Mouse (Mus musculus) kidney, embryonic 15.5 days (tissue): Measurements from ENCODE around the gene Pygb. TPM values are rescaled to one million over a fixed set of nuclear protein-coding genes. Genes with fewer than 3 reads are reported as not detected.

Source experiments
- ATAC-seq: fragments of 200-750 bp; cut with Nextera tagmentation; replicated peaks from 2 replicates; pipeline ENCODE4 v1.8.0; 2017; ENCODE audit warnings: moderate TSS enrichment; ENCODE audit not compliant: low FRiP score
- H3K27ac ChIP-seq: fragments of 300-500 bp; sonication (generic); 2 replicates; pipeline ENCODE4 v1.5.1; 2015; ENCODE audit warnings: mild to moderate bottlenecking, inconsistent platforms
- H3K27me3 ChIP-seq: fragments of 300-500 bp; sonication (generic); 2 replicates; pipeline ENCODE4 v1.6.1; 2015; ENCODE audit warnings: inconsistent platforms
- H3K36me3 ChIP-seq: fragments of 300-500 bp; sonication (generic); 2 replicates; pipeline ENCODE4 v1.6.1; 2015; ENCODE audit warnings: inconsistent platforms
- H3K4me1 ChIP-seq: fragments of 300-500 bp; sonication (generic); 2 replicates; pipeline ENCODE4 v1.6.1; 2015; ENCODE audit warnings: inconsistent platforms
- H3K4me2 ChIP-seq: fragments of 300-500 bp; sonication (generic); 2 replicates; pipeline ENCODE4 v1.6.1; 2015; ENCODE audit warnings: moderate library complexity, mild to moderate bottlenecking, inconsistent platforms
- H3K4me3 ChIP-seq: fragments of 300-500 bp; sonication (generic); replicated peaks from 2 replicates; pipeline ENCODE4 v1.5.1; 2015; ENCODE audit warnings: mild to moderate bottlenecking, inconsistent platforms
- H3K9ac ChIP-seq: fragments of 300-500 bp; sonication (generic); 2 replicates; pipeline ENCODE4 v1.6.1; 2015; ENCODE audit warnings: mild to moderate bottlenecking, inconsistent platforms
- H3K9me3 ChIP-seq: fragments of 300-500 bp; sonication (generic); replicated peaks from 2 replicates; pipeline ENCODE4 v1.6.1; 2016; ENCODE audit warnings: inconsistent platforms
- WGBS: fragments of 180-500 bp; shearing (Covaris S2); methylation state at CpG from one replicate; pipeline ENCODE4 v1.1.7; 2015; ENCODE audit warnings: mixed read lengths; 5-methylcytosine and 5-hydroxymethylcytosine counted together
- polyA plus RNA-seq: library from polyadenylated mRNA; unstranded; fragments of >200 nt; fragmentation: Nextera tagmentation; extraction: Ambion mirVana; gene quantifications from 2 replicates; pipeline ENCODE4 v1.2.1, GENCODE M21; 2015

Pygb gene
- polyA plus RNA-seq, 1 experiment from 2014 or later = 88.3 TPM

DNA sequence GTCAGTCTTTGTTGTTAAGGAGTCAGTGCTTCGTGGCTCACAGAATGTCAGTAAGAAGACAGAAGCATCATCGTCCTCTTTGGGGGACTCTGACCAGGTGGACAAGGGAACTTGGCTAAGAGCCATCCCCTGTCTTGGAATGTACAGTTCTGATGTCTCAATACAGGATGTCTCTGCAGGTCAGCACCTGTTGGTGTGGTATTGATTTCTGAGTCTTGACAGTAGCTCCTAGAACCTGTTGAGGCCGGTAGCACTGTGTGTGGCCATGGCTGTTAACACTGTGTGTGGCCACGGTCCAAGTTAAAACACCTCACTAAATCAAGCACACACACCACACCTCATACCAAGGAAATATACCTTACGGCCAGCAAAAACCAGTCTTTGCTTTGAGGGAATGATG, 14.1 kb downstream of the Pygb start:
- Histone ChIP-seq H3K4me3 (no peak overlapping the region), H3K4me1 (no peaks in the 10 kb centered on the region), H3K9ac (no peak overlapping the region), H3K27ac (no peak overlapping the region), H3K27me3 (no peaks in the 10 kb centered on the region), H3K9me3 (no peaks in the 10 kb centered on the region), H3K36me3 (peaks cover 79% of the 10 kb centered on the region), H3K4me2 (no peak overlapping the region)
- whole genome bisulfite sequencing = 88% methylated on average over 5 of the region's 5 CpGs
- no peak for ATAC-seq

DNA sequence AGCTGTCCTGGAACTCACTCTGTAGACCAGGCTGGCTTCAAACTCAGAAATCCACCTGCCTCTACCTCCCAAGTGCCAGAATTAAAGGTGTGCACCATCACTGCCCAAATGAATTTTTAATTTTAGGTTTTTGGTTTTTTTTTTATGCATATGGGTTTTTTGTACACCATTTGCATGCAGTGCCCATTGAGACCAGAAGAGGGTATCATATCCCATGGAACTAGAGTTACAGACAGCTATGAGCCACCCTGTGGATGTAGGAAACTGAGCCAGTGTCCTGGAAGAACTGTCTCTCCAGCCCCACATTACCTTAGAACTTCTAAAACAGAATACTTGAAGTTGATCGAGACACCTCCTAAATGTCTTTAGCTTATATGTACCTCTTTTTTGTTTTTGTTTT, 16.5 kb downstream of the Pygb start:
- no peak overlapping the region for H3K4me3 ChIP-seq
- no peak overlapping the region for H3K27ac ChIP-seq
- peaks cover 87% of the 10 kb centered on the region for H3K36me3 ChIP-seq
- no peaks in the 10 kb centered on the region for H3K9me3 ChIP-seq
- H3K4me2 ChIP-seq = no peak overlapping the region
- H3K9ac ChIP-seq = no peak overlapping the region
- H3K27me3 ChIP-seq = no peaks in the 10 kb centered on the region
- ATAC-seq = no peak
- no peaks in the 10 kb centered on the region for H3K4me1 ChIP-seq
- 95% methylated on average over 1 of the region's 1 CpGs for WGBS

DNA sequence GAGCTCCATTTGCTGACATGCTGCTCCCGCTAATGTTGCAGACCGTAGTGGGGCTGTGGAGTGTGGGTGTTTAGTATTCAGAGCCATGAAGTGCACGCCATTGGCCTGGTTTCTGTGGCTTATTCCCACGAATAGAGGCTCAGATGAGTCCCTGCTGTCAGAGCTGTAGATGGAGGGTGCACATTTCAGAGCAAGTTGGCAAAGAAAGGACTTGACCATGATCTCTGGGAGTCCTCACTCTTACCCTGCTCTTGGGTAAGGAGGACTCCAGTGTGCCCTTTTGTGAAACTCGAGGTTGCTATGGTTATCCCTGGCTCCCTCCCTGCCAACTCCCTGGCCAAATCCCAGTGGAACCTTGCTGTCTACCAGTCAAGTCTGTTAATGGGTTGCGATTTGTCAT, 21.8 kb downstream of the Pygb start:
- no peaks in the 10 kb centered on the region for H3K4me1 ChIP-seq
- H3K9me3 ChIP-seq = no peaks in the 10 kb centered on the region
- no peaks in the 10 kb centered on the region for H3K27me3 ChIP-seq
- peaks cover 97% of the 10 kb centered on the region for H3K36me3 ChIP-seq
- 83% methylated on average over 6 of the region's 6 CpGs for WGBS
- H3K4me3 ChIP-seq = no peak overlapping the region
- H3K4me2 ChIP-seq = no peak overlapping the region
- no peak overlapping the region for H3K9ac ChIP-seq
- no peak for ATAC-seq
- no peak overlapping the region for H3K27ac ChIP-seq

DNA sequence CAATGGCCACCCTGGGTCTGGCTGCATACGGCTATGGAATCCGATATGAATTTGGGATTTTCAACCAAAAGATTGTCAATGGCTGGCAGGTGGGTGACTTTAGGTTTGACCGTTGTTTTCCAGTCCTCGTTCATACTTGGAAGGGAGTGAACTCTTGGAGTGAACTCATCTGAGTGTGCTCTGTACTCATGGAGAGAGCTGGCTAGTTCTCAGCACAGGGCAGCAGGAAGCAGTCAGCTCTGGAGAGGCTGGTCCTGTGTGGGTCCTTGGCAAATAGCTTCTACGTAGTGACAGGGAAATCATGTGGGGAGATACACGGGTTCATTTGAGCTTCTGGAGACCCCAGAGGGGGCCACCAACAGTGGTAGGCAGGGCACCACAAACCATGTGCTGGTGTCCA, 22.3 kb downstream of the Pygb start:
- H3K27ac ChIP-seq = no peak overlapping the region
- peaks cover 97% of the 10 kb centered on the region for H3K36me3 ChIP-seq
- H3K4me2 ChIP-seq = no peak overlapping the region
- no peak for ATAC-seq
- no peaks in the 10 kb centered on the region for H3K9me3 ChIP-seq
- no peaks in the 10 kb centered on the region for H3K4me1 ChIP-seq
- no peak overlapping the region for H3K4me3 ChIP-seq
- no peak overlapping the region for H3K9ac ChIP-seq
- 94% methylated on average over 6 of the region's 6 CpGs for WGBS
- H3K27me3 ChIP-seq = no peaks in the 10 kb centered on the region

DNA sequence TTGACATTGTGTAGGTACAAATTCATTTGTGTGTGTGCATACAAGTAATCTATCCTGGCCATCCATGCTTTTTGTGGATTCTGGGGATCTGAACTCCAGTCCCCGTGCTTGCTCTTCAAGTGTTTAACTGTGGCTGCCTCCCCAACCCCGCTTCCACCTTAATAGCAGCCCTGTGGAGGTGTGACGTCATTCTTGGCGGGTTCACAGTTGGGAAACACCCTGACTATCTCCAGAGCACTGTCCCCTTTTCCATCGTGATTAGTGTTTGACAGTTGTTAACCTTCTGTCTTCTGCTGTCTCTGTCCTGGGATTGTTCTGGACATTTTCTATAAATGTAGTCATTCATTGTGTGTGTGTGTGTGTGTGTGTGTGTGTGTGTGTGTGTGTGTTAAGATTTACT, 24.1 kb downstream of the Pygb start:
- no peak overlapping the region for H3K4me3 ChIP-seq
- peaks cover 97% of the 10 kb centered on the region for H3K36me3 ChIP-seq
- WGBS = 81% methylated on average over 5 of the region's 5 CpGs
- no peak overlapping the region for H3K27ac ChIP-seq
- H3K4me1 ChIP-seq = no peaks in the 10 kb centered on the region
- H3K4me2 ChIP-seq = no peak overlapping the region
- H3K9me3 ChIP-seq = no peaks in the 10 kb centered on the region
- no peaks in the 10 kb centered on the region for H3K27me3 ChIP-seq
- H3K9ac ChIP-seq = no peak overlapping the region
- ATAC-seq = no peak

DNA sequence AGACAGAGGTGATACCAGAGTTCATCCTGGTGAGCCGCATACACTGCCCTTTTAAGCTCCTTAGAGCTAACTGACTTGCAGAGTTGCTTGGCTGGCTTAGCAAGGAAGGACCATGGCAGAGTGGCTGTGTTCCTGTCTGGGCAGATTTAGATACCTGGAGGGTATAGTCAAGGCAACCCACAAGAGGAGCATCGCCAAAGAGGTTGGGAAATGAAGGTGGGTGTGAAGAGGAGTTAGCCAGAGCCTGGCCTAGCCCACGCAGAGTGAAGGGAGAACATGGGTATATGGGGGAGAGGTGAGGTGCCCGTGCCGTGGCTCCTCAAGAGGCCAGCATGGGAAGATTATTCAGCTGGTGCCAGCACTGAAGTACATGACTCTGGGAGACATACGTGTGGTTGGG, 26.3 kb downstream of the Pygb start:
- Histone ChIP-seq H3K27ac (no peak overlapping the region), H3K36me3 (peaks cover 99% of the 10 kb centered on the region)

DNA sequence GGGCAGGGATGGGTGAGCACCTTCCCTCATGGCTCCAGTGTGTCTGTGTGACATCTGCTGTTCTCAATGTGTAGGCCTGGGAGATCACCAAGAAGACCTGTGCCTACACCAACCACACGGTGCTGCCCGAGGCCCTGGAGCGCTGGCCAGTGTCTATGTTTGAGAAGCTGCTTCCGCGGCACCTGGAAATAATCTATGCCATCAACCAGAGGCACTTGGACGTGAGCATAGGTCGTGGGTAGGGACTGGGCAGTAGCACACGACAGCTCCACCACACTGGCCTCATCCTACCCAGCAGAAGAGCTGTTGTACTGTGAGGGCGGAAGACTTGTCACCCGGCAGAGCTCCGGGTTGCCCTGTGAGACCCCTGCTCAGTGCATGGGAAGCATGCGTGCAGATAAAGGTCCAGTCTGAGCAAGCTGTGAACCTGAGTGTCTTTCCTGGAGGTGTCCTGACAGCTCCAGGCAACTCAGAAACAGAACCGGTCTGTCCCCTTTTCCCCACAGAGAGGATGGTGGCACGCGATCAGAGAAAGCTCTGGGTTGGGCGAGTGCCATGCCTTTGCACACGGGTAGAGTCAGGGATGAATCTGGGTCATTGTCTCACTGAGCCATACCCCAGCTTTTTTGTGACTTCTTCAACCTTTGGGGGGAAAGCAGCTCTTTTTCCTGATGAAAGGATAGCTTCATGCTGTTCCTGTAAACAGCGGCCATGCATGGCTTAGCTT, 30.3 kb downstream of the Pygb start:
- H3K27ac ChIP-seq = no peak overlapping the region
- ATAC-seq = no peak
- no peaks in the 10 kb centered on the region for H3K27me3 ChIP-seq
- H3K9ac ChIP-seq = no peak overlapping the region
- no peaks in the 10 kb centered on the region for H3K4me1 ChIP-seq
- 94% methylated on average over 18 of the region's 18 CpGs for WGBS
- no peak overlapping the region for H3K4me2 ChIP-seq
- no peak overlapping the region for H3K4me3 ChIP-seq
- H3K36me3 ChIP-seq = peaks cover 95% of the 10 kb centered on the region
- no peaks in the 10 kb centered on the region for H3K9me3 ChIP-seq

More for the DNA sequence above, 26.3 kb downstream of the Pygb start:
- H3K4me3 ChIP-seq = no peak overlapping the region
- no peaks in the 10 kb centered on the region for H3K9me3 ChIP-seq
- H3K27me3 ChIP-seq = no peaks in the 10 kb centered on the region
- ATAC-seq = no peak
- H3K4me1 ChIP-seq = no peaks in the 10 kb centered on the region
- H3K4me2 ChIP-seq = no peak overlapping the region
- WGBS = 91% methylated on average over 6 of the region's 6 CpGs
- H3K9ac ChIP-seq = no peak overlapping the region

DNA sequence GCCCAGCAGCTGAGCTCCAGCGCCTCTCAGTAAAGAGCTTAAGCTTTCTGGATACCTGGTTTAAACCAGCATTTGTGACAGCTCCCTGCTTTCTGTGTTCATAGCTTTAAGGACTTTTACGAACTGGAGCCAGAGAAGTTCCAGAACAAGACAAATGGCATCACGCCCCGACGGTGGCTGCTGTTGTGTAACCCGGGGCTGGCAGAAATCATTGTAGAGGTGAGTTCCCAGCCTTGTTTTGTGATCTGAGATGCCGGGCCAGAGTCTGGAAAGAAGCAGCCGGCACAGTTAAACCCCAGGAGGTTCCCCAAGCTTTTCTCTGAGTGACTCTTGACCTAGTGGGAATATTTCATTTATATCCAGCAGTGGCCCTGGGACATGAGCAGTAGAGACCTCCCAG, 32.2 kb downstream of the Pygb start:
- 79% methylated on average over 8 of the region's 8 CpGs for WGBS
- Histone ChIP-seq H3K4me3 (no peak overlapping the region), H3K4me2 (no peak overlapping the region), H3K27ac (no peak overlapping the region), H3K4me1 (no peaks in the 10 kb centered on the region), H3K27me3 (no peaks in the 10 kb centered on the region), H3K9ac (no peak overlapping the region), H3K36me3 (peaks cover 92% of the 10 kb centered on the region), H3K9me3 (no peaks in the 10 kb centered on the region)
- ATAC-seq = no peak

DNA sequence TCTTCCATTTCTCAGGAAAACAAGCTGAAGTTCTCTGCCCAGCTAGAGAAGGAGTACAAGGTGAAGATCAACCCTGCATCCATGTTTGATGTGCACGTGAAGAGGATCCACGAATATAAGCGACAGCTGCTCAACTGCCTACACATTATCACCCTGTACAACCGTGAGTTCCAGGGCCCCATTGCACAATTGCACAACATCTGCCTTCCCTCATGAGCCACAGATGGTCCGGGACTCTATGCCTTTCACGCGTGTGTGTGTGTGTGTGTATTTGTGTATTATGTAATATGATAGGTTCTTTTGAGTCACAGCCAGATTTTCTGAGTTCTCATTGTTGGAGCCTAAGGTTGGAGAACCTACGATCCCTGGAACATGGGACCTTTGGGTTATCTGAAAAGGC, 34.2 kb downstream of the Pygb start:
- Histone ChIP-seq H3K9ac (no peak overlapping the region), H3K4me2 (no peak overlapping the region), H3K36me3 (peaks cover 91% of the 10 kb centered on the region), H3K27ac (no peak overlapping the region), H3K4me1 (no peaks in the 10 kb centered on the region), H3K4me3 (no peak overlapping the region), H3K9me3 (no peaks in the 10 kb centered on the region), H3K27me3 (no peaks in the 10 kb centered on the region)
- 91% methylated on average over 8 of the region's 8 CpGs for WGBS
- ATAC-seq = no peak

DNA sequence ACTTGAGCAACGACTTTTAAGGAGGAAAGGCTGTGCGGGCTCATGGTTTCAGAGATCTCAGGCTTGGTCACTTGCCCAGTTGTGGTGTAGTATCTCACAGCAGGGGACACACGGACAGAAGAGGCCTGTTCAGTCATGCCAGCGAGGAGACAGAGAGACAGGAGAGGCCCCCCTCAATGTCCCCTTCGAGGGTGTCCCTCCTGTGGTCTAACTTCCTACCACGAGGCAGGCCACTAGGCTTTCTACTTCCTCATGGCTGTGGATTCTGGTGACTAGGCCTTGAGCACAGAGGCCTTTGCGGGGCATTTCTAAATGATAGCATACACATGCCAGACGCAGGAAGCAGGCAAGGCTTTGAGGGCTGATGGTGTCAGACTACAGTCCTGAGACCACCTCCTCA, 36.5 kb downstream of the Pygb start:
- H3K9ac ChIP-seq = no peak overlapping the region
- 83% methylated on average over 8 of the region's 8 CpGs for WGBS
- H3K27me3 ChIP-seq = no peaks in the 10 kb centered on the region
- peaks cover 91% of the 10 kb centered on the region for H3K36me3 ChIP-seq
- no peak for ATAC-seq
- no peaks in the 10 kb centered on the region for H3K4me1 ChIP-seq
- no peak overlapping the region for H3K4me3 ChIP-seq
- H3K27ac ChIP-seq = no peak overlapping the region
- no peak overlapping the region for H3K4me2 ChIP-seq
- no peaks in the 10 kb centered on the region for H3K9me3 ChIP-seq

DNA sequence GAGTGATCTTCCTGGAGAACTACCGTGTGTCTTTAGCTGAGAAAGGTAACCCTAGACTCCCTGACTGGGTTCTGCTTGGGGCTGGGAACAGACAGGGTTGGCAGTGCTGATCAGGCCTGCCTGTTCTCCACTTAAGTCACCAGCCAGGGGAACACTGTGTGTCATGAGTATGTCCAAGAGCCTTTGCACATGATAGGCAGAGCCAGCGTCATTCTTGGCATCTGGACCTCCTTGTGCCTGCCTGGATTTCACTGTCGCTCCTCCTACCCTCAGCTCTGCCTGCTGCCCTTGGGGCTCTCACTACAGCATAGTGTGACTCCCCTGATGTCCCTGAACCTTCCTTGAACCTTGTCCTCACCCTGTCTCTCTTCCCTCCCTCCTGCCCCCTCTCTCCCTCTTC, 39.9 kb downstream of the Pygb start:
- Histone ChIP-seq H3K36me3 (peaks cover 94% of the 10 kb centered on the region), H3K9ac (no peak overlapping the region), H3K27ac (no peak overlapping the region), H3K9me3 (no peaks in the 10 kb centered on the region), H3K4me1 (no peaks in the 10 kb centered on the region), H3K27me3 (no peaks in the 10 kb centered on the region), H3K4me2 (no peak overlapping the region), H3K4me3 (no peak overlapping the region)
- ATAC-seq = no peak
- 85% methylated on average over 3 of the region's 3 CpGs for WGBS

DNA sequence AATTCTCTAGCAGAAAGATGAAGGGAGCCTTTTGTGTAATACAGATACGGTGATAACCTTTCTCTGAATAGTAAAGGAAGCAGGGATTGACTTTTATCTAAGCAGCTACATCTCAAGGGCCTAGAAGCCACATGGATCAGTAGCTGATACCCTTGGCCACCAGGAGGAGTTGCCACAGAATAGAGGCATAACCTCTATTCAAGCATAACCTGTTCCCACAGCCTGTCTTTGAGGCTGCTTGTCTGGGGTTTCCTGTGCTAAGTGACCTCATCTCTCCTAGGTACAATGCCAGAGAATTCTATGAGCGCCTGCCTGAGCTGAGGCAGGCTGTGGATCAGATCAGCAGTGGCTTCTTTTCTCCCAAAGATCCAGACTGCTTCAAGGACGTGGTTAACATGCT, 41.6 kb downstream of the Pygb start:
- ATAC-seq = no peak
- Histone ChIP-seq H3K4me3 (no peak overlapping the region), H3K9ac (no peak overlapping the region), H3K27me3 (no peaks in the 10 kb centered on the region), H3K4me1 (no peaks in the 10 kb centered on the region), H3K9me3 (no peaks in the 10 kb centered on the region), H3K36me3 (peaks cover 99% of the 10 kb centered on the region), H3K27ac (no peak overlapping the region), H3K4me2 (no peak overlapping the region)
- 84% methylated on average over 3 of the region's 3 CpGs for WGBS

DNA sequence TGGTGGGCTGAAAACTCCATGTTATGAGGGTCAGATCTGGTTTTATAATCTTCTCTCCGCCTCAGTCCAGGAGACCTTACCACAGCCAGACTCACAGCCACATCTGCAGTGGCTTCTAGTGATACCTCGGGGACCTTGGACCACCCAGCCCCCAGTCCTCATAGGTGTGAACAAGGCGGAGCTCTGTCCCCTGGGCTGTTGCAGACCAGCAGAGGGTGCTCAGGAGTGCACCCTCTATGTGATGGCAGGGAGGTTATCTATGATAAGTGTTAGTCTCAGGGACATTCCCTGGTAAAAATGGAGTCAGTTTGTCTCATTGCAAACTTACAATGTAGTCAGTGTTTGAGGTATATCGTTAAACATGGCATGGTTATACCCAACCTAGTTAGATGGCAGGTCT, 42.1 kb downstream of the Pygb start:
- Histone ChIP-seq H3K27ac (no peak overlapping the region), H3K27me3 (no peaks in the 10 kb centered on the region), H3K9me3 (no peaks in the 10 kb centered on the region), H3K4me2 (no peak overlapping the region), H3K36me3 (peaks cover 99% of the 10 kb centered on the region), H3K4me1 (no peaks in the 10 kb centered on the region), H3K9ac (no peak overlapping the region), H3K4me3 (no peak overlapping the region)
- no peak for ATAC-seq
- 83% methylated on average over 4 of the region's 4 CpGs for WGBS
